Mouse (Mus musculus): ENCODE results near the gene Pih1d2.

DNA sequence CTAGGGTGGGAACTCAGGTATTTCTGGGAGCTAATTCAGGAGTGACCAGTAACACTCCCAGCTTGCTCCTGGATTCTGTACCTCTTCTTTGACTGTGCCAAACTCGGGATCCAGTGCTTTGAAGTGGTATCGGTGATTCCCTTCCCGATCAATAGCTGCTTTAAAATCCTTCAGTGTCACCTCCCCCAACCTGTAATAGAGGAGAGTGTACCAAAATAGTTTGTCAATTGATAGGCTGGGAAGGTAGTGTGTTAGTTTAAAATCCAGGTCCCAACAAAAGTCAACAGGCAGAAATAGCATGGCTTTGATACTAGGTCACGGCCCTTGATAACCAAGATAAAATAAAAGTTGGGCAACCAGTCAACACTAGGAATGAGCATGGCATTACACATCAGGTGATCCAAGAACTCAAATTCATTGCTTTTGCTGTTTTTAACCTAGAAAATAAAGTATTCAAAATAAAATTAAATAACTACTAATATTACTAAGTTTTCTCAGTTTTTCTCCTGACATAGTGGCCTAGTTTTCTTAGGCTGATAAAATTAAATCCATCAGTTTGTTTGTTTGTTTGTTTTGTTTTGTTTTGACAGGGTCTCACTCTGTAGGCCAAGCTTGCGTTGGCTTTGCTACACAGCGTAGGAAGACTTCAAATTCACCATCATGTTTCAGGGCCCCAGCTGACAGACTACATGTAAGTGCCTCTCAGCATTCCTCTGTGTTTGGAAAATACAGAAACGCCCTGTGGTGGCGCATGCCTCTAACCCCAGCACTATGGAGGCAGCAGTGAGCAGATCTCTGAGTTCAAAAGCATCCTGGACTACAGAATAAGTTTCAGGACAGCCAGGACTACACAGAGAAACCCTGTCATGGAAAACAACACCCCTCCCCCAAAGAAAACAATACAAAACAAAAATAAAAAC, 50.7 kb downstream of the Pih1d2 start:
- TF ChIP-seq CTCF (IDR thresholded peaks at IDR 0.05; ENCODE audit: control insufficient read depth, insufficient read depth, insufficient replicate concordance, low read depth, low read length) (no peak), POLR2A (IDR thresholded peaks at IDR 0.05; ENCODE audit: control insufficient read depth, low read depth, low read length) (no peak)

Data from testis, adult 2 months (tissue).